Mouse (Mus musculus): ENCODE results near the gene Bckdhb.
"Not testable (repeated sequence)": the region's sequence is repeated elsewhere in the genome, so short reads cannot be mapped to it uniquely, and the experiment has no call there.

Gene Bckdhb

DNA sequence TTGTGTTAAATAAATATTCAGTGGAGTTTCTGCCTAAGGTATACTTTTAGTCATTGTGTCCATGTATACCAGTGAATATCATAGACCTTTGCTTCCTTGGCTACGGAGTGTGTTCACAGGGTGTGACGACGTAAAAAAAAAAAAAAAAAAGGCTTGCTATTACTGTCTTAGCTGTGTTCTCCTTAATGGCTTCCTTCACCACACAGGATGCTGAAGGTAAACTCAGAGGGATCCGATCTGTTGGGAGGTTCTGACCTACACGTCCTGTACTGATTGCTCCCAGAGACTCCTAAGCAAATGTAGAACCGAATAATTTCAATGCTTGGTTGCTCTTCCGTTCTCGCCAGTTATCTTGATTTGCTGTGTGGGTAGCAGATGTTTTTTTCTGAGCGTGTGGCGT, 38.4 kb downstream of the Bckdhb start:
- no peak for DNase-seq (ENCODE audit: low read depth, low spot score)

DNA sequence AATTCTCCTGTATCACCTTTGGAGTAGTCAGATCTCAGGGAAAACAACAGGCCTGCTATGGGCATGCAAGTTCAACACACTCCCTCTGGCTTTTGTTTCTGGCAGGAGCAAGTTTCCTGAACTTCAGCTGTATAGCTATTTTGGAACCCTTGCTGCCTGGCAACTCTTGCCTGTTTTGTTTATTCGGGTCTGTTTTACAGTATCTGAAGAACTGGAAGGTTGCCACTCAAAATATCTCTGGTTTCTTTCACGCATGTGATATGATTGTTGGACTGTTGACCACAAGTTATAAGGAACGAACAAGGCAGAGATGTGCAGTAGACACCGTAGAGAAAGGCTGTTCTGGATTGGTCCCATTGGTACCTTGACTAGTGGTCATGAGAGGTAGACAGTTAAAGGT, 39.4 kb downstream of the Bckdhb start:
- DNase-seq (ENCODE audit: low read depth, low spot score), result no peak

DNA sequence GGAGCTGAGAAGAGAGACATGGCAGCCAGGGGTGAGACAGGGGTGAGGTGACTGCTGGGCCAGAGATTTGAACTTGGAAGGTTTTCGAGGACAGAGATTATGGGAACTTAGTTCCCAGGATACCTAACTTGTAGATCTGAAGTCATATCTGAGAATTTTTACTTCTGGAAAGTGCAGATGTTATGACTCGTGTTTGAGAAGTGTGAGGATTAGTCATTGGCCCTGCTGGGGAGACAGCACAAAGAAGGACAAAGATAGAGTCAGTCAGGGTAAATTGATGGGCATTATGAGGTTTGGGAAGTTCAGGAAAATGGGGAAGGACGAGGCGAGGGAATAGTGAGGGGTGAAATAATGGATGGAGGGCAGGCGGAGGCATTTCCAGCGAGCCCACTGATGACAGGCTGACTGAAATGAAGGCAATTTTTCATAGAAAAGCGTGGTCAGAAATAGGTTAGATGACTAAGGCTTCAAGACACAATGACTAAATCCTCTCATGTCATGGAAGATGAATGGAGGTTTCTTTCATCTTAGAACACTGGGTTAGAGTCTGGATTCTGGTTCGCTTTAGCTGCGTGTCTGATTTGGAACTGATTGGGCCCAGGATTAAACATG, 42.6 kb downstream of the Bckdhb start:
- DNase-seq (ENCODE audit: low read depth, low spot score), result no peak

DNA sequence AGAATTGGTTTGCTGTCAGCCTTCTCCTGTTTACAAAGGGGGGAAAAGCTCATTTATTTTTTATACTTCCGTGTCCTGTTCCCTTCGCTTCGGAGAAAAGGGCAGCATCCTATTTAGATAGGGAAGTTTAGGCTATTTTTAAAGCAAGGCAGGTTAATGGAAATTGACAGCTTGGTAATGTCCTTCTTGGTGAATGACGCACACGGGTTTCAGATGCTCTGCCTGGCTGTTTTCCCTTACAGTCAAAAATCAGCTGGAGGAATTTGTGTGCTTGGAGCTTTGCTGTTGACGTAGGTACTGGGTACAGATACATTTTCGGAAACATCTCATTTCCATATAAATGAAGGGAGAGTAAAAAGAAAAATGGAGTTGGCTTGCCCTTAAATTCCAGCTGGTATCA, 44.4 kb downstream of the Bckdhb start:
- no peak for DNase-seq (ENCODE audit: low read depth, low spot score)

DNA sequence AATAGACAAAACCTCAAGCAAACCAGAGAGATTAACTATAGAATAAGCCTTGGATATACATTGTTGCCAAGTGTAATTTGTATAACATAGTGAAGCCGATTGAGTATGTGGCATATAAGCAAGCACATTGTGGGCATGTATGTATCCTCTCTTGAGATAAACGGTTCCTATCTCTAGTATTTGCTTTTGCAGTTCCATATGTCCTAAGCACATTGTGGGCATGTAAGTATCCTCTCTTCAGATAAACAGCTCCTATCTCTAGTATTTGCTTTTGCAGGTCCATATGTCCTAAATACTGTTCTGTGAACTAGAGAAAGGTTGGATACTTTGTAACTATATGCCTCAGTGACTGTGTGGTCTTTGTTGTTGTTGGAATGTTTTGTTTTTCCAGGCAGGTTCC, 48.5 kb downstream of the Bckdhb start:
- DNase-seq (ENCODE audit: low read depth, low spot score), result no peak

DNA sequence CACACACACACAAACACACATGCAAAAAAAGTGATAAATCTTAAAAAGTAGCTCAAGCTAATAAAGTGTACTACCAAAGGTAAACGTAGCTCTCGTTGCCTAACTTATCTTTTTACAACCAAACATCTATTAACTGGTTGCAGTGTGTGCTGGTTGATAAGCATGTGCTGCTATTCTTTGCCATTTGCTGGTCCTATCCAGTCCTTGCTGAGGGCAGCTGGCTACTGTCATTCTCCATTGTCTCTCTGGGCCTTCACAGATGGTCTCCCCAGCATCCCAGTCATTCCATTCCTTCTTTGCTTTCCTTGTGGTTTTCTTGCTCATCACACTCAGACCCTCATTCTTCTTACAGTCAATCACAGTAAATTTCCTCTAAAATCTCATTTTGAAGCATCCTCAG, 50.9 kb downstream of the Bckdhb start:
- no peak for DNase-seq (ENCODE audit: low read depth, low spot score)

DNA sequence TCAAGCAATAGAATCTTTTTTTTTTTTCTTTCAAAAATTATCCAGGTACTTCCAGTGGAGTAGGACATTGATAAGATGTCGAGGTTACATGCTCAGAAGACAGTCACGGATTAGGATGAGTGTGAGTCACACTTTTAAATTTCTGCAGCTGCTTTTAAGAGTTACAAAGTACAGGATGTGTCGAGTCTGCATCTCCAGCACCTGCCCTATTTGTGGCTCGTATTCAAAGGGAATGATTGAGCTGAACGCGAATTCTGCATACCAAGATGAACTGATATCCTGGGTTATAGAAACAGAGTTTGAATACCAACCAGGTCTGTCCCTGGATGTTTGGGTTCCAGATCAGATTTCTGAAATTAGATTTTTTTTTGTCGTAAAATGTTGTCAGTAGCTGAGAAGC, 56.3 kb downstream of the Bckdhb start:
- DNase-seq (ENCODE audit: low read depth, low spot score), result no peak

DNA sequence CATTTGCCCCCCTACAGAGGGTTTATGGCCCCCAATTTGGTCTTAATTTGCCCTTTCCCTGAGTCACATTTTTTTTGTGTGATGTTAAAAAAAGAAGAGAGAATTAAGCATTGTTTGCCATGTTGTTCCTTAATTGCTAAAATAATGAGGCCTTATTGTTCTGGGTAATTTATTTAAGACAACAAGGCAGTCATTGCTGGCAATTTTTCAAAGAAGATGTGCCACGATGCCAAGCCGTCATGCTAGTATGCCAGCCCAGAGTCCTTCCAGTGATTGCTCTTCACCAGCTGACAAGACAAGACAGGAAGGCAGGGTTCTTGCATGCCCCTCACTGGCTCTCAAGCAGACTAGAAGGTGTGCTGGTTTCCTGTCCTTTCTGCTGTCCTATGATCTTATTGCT, 84.0 kb downstream of the Bckdhb start:
- no peak for DNase-seq (ENCODE audit: low read depth, low spot score)

DNA sequence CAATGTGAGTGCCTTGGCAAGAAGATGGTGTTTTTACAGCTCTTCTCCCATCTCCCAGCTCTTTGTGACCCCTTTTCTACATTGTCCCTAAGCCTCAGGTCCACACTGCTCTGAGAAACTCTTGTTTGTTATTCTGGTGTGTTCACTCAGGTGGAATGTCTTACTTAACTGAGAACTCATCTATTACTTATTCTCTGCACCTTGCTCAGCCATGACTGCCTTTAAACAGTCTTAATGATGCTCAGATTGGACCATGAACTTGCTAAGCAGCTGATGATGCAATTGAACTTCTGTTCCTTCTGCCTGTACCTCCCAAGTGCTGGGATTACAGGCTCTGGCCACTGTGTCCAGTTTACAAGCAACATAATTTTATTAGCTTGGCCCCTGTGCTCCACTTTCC, 86.2 kb downstream of the Bckdhb start:
- no peak for DNase-seq (ENCODE audit: low read depth, low spot score)

DNA sequence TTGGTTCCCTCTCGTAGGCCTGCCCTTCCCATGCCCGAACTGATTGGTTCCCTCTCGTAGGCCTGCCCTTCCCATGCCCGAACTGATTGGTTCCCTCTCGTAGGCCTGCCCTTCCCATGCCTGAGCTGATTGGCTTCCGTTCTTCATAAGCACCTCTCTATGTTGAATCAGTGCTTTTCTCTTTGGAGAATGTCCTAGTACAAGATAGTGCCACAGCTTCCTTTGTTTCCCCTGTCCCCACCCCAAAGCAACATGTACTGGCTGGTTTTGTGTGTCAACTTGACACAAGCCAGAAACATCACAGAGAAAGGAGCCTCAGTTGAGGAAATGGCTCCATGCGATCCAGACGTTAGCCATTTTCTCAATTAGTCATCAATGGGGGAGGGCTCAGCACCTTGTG, 93.2 kb downstream of the Bckdhb start:
- not testable (repeated sequence) for DNase-seq (ENCODE audit: low read depth, low spot score)

DNA sequence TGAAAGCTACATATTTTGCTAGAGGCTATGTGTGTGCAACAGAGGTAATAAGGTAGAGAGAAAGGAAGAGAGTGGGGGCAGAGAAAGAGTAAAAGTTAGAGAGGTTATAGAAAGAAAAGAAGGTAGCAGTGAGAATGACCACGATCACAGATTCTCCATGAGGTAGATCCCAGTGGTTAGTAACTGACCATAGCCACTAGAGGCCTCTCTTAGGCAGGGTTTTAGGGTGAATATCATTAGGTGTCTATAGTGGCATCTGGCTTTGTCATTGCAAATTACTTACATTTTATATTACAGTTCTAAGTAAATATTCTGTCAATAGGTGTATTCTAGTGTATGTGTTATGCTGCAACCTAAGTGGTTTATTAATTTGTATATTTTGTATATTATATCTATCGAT, 94.7 kb downstream of the Bckdhb start:
- no peak for DNase-seq (ENCODE audit: low read depth, low spot score)

DNA sequence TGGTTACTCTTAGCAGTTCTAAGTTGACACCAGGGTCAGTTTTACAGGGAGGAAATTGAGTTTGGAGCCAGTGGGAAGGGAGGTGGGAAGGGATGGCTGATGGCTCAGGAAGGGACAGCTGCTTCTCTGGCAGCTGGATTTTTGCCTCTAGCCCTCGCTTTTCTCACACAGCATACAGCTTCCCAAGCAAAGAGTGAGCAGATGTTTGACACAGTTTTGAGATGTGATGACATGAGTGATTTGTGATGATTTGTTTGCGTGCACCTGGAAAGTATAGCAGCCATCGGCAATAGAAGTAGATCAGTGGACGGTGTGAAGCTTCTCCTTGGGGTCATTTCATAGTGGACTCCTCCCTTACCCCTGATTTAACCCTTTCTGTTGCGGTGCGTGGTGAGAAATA, 96.2 kb downstream of the Bckdhb start:
- no peak for DNase-seq (ENCODE audit: low read depth, low spot score)

DNA sequence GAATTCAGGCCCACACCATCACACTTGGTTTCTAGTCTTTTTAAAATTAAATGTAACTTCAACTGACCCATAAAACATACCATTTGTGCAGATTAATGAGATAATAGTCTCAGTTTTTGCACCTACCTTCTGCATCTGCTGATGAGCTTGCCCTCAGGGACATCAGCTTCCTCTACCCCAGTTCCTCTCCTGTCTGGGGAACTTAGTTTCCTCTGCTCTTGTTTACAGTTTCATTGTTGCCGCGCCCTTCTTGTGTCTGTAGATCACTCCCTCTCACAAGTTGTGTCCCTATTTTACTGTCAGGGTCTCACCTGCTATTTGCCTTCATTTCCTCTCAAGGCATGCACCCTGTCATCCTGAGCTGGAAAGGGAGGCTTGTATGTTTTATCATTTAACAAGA, 103.2 kb downstream of the Bckdhb start:
- DNase-seq (ENCODE audit: low read depth, low spot score), result no peak

DNA sequence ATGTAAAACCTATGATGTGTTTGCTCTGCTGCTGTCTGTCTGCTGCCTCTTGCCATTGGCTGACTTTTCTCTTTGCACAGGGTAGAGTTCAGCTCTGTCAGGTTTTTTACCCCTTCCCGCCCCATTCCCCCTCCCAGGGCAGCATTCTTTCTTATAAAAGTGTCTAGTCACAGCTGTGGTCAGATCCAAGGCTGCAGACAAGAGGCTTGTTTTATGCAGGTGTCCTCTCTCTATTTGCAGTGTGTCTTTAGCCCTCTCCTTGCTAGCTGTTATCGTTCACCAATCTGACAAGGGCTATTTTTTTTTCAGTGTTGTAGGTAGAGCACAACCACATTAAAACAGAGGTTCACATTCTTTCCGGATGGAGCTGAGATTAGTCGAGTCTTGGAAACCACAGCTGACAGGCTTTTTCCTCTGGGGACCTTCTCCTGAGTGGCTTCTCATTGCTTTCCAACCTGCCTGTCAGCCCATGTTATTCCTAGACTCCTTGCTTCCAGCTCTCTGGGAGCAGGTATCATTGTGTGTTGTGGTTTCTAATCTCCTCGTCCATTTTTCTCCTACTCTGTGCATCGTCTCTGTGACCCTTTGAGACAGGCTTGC, 105.8 kb downstream of the Bckdhb start:
- no peak for DNase-seq (ENCODE audit: low read depth, low spot score)

DNA sequence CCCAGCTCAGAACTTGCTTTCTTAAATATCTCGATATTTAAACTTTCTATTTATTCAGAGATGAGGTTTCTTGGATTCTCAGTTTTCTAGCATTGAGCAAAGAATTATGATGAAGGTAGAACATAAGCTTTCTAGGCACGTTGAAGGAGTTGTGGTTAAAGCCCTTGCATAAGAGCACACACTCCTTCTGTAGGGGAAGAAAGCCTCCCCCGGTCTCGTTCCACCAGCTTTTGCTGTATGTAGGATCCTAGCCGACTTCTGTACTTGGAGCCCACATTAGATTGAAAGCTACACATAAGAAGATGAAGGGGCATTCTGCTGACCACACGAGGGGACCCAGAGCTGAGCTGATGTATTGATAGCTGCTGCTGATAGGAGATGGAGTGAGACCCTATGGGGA, 106.5 kb downstream of the Bckdhb start:
- DNase-seq (ENCODE audit: low read depth, low spot score), result no peak

DNA sequence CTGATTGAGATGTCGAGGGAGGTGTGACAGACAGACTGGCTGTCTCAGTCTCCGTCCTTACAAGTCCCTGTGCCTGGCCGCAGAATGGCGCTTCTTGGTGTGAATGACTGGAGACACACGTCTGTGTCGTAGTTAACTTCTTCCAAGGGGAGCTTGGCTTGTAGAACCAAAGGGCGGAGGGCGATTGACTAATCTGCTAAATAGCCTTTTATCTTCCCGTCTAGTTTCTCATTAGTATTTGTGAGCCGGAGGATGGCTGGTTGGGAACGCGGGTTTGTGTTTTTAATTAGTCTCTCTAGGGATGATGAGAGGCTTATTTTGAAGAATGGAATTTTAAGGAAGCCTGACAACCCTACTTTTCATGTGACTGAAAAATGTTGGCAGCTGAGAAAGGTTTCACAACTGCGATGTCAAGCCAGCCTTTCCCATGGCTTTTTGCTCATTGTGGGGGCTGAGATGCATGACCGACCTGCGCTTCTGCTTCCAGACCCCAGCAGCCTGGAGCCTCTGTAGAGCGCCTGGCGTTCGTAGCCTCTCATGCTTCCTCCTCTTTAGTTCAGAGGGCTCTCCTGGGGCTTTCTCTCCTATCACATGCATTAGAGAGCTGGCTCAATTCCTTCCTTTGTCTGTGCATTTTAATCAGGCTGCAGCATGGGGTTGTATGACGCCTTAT, 107.9 kb downstream of the Bckdhb start:
- DNase-seq (ENCODE audit: low read depth, low spot score), result no peak

DNA sequence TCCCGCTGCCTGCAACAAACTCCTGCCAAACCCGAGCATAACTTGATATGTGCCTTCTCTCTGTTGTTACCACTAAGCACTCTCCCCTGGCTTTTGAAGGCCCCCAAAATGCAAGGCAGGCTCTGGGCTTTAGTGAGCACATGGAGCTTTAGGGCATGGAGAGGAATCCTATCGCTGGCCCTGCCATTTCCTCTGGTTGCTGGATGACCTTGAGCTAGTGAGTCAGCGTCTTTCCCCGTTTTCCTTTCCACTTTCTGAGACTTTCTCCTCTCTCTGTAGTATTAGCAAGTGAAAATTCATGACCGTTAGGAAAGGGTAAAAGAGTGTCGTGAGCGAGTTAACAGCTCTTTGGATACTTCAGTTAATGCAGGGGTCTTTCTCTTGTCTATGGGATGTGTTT, 111.1 kb downstream of the Bckdhb start:
- DNase-seq (ENCODE audit: low read depth, low spot score), result no peak

DNA sequence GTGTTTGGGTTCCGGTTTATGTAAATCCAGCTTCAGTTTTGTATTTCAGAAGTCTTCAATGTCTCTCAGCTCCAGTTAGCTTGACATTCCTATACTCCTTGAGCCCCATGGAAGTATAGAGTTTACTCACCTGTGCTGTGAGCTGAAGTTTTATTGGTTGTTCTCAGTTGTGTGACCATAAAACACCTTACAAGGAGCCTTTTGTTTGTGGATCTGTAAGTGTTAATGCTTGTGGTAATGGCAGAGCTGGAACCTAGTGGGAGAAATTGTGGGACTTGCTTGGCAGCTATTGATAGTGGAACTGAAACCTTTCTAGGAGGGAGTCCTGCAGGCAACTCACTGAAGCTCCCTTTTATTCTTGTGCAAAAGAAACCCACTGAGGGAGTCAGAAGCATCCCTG, 112.3 kb downstream of the Bckdhb start:
- DNase-seq (ENCODE audit: low read depth, low spot score), result no peak

DNA sequence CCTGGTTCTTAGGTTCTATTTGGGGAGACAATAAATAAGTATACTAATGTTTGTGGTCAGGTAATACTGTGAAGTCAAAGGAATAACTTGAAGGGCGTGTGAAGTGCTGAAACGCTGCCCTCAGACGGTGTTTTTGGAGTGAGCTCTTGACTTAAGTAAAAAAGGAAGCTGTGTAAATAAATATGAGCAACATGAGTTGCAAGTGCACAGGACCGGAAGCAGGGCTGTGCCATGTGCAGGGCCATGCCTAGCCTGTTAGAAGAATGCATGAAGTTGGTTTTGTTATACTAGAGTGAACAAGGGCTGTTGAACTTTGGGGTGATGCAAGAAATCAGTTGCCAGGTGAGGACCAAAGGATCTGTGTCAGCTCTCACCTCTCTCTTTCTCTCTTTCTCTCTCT, 114.0 kb downstream of the Bckdhb start:
- DNase-seq (ENCODE audit: low read depth, low spot score), result no peak

DNA sequence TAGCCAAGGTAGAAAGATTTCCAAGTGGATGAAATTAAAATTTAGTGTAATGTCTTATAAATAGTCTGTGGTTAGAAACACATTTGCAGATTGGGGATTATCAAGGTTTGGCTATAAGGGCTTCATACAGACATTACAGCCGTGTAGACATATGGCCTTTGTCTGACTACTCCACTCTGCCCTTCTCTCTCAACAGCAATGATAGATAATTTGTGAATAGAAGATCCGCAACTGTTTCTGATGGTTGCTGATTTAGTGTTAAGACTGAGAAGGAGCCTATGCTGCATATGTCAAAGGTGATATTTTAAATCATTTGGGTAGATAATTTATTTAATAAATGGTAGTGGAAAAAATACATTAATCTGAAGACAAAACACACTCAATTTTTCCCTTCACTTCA, 115.4 kb downstream of the Bckdhb start:
- no peak for DNase-seq (ENCODE audit: low read depth, low spot score)

DNA sequence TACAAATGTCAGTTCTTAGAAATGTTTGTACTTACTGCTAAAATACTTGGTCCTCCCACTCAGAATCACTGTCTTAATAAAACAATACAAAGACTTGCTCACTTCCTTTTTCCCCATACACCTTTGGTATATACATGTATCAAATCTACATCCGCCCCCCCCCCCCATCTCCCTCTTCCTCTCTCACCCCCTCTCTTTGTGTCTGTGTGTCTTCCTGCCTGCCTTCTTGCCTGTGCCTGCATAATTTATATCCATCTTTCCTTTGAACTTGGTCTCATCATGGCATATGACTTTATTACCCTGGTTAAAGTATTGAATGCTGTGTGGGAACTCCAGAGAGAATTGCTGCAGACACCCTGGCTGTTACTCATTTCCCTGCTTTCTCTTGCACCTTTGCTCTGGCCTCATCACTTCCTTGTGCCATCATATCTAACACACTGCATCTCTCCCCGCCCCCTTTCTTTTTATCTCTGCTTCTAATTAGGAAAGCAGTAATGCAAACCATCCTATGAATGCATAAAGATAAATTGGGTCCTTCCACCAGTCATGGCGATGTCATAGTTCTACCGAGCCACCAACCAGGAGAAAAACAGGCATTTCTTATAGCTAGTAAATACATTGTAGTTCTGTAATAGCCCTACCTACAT, 116.8 kb downstream of the Bckdhb start:
- no peak for DNase-seq (ENCODE audit: low read depth, low spot score)

DNA sequence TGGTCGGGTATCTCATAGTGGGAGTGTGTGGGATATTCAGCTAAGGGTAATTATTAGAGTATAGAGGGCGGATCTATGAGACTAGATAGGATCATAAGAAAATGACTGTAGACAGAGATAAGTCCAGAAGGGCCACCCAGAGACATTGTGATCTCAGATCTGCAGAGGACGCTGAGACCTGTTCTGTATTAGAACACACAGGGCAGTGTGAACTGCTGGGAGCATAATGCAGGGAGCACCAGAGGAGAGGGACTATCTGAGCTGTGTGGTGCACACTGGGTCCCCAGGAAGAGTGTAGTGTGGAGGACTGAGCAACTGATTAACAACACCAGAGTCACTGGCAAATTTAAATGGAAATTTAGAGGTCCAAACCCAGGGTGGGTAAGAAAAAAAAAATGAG, 117.6 kb downstream of the Bckdhb start:
- DNase-seq (ENCODE audit: low read depth, low spot score), result no peak

DNA sequence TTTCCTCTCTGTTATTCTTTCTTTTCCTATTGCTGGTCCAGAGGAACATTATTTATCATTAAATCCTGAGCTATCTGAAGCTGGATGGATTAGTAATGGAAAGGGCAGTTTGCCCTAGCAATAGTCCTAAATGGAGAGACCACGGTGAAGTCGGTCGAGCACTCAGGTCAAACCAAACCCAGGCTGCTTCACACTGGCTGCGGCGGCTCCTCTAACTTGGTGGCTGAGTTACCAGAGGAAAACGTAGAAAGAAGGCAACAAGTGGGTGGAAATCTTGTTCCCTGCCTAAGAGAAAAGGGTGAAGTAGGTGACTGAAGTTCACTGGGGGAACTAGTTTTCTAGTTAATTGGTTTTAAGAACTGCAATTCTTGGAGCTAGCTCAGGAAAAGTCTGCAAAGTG, 119.2 kb downstream of the Bckdhb start:
- DNase-seq (ENCODE audit: low read depth, low spot score), result no peak
